In genomic region chr2:31788227-31788626, GRCm38 (mm10) we compare ENCODE assay signal across 22 mouse cellular contexts. TPM values are rescaled to one million over a fixed set of nuclear protein-coding genes. Genes with fewer than 3 reads are reported as not detected.
DNase-seq lines count a peak whose midpoint lies in the region; ATAC-seq and TF ChIP-seq lines count a peak whose summit lies in the region.
"Had no signal": no experiment of that assay in that cellular context is flagged by ENCODE, and none has a peak within 500 bp of the region (broad histone marks: within the 10 kb centered on the region; RNA-seq: fewer than 3 reads in every experiment).

No protein-coding gene starts in this region.

- no peak for TF ChIP-seq POLR2A in cerebellum, adult 2 months (IDR thresholded peaks at IDR 0.05; ENCODE audit: borderline replicate concordance, insufficient read depth, low read length)

- H3K4me1 ChIP-seq in cerebellum, adult 2 months (ENCODE audit: control insufficient read depth, insufficient read depth, low read length): peaks cover 7% of the 10 kb centered on the region
- H3K4me1 ChIP-seq in hindbrain, embryonic 14.5 days (replicated peaks; ENCODE audit: control insufficient read depth, insufficient read depth, low read length): no peaks in the 10 kb centered on the region
- no peaks in the 10 kb centered on the region for H3K4me1 ChIP-seq in hindbrain, embryonic 11.5 days (replicated peaks; ENCODE audit: control insufficient read depth, insufficient read depth, low read length)
- H3K4me1 ChIP-seq: forebrain, embryonic 10.5 days; limb, embryonic 13.5 days; megakaryocyte, embryonic 14.5 days had no signal

- H3K27ac ChIP-seq in cerebellum, adult 2 months (ENCODE audit: insufficient read depth, low read length): no peak overlapping the region
- no peak overlapping the region for H3K27ac ChIP-seq in hindbrain, embryonic 14.5 days
- H3K27ac ChIP-seq in hindbrain, embryonic 11.5 days (ENCODE audit: low read depth, low read length): no peak overlapping the region
- H3K27ac ChIP-seq: forebrain, embryonic 10.5 days; limb, embryonic 13.5 days; neural tube, embryonic 15.5 days had no signal

- H3K9ac ChIP-seq in hindbrain, embryonic 14.5 days: no peak overlapping the region
- H3K9ac ChIP-seq in hindbrain, embryonic 11.5 days (ENCODE audit: low read depth, low read length): no peak overlapping the region
- H3K9ac ChIP-seq: limb, embryonic 13.5 days; neural tube, embryonic 15.5 days had no signal

- H3K4me3 ChIP-seq in cerebellum, adult 2 months (replicated peaks; ENCODE audit: insufficient read depth, low read depth, low read length): no peak overlapping the region
- H3K4me3 ChIP-seq in hindbrain, embryonic 14.5 days (replicated peaks; ENCODE audit: low read length): no peak overlapping the region
- H3K4me3 ChIP-seq in hindbrain, embryonic 11.5 days (ENCODE audit: low read depth, low read length): no peak overlapping the region
- H3K4me3 ChIP-seq: forebrain, embryonic 10.5 days; limb, embryonic 13.5 days; megakaryocyte, embryonic 14.5 days; neural tube, embryonic 15.5 days had no signal

- H3K9me3 ChIP-seq in hindbrain, embryonic 14.5 days (ENCODE audit: control insufficient read depth, low read length): no peaks in the 10 kb centered on the region
- no peaks in the 10 kb centered on the region for H3K9me3 ChIP-seq in hindbrain, embryonic 11.5 days (ENCODE audit: control insufficient read depth, low read length)
- H3K9me3 ChIP-seq: forebrain, embryonic 10.5 days; limb, embryonic 13.5 days; megakaryocyte, embryonic 14.5 days; neural tube, embryonic 15.5 days had no signal

- WGBS in cerebellum, adult 2 months: 78% methylated on average over 3 of the region's 3 CpGs
- WGBS in hindbrain, embryonic 14.5 days: 72% methylated on average over 3 of the region's 3 CpGs
- 88% methylated on average over 3 of the region's 3 CpGs for WGBS in hindbrain, embryonic 11.5 days

- DNase-seq in cerebellum, postnatal 14 days: peak; percentile 43 to 44
- DNase-seq in cerebellum, adult 2 months: no peak
- peak; percentile 66 for DNase-seq in hindbrain, embryonic 14.5 days (ENCODE audit: low spot score)
- no peak for DNase-seq in hindbrain, embryonic 11.5 days (ENCODE audit: low spot score)
- peak; percentile 6 for DNase-seq in lung, postnatal 10 days
- no peak for DNase-seq in lung, postnatal 36 days
- DNase-seq in splenic B cell, adult 2 months (ENCODE audit: low read depth, low spot score): peak; percentile 23
- no peak for DNase-seq in adrenal gland, postnatal 36 days
- DNase-seq: adrenal gland, adult 2 months; B cell, adult 2 months; cerebellum, adult 8-10 months; heart, adult 18-20 months; heart, postnatal 10 days; right cerebral cortex, adult 18-20 months had no signal

- H3K36me3 ChIP-seq in hindbrain, embryonic 14.5 days (replicated peaks; ENCODE audit: control insufficient read depth, insufficient read depth): peaks cover 69% of the 10 kb centered on the region
- peaks cover 12% of the 10 kb centered on the region; the same call in 1 of the 2 replicates for H3K36me3 ChIP-seq in hindbrain, embryonic 11.5 days (ENCODE audit: control insufficient read depth, insufficient read depth, low read length)
- H3K36me3 ChIP-seq in splenic B cell, adult 2 months (ENCODE audit: control insufficient read depth, insufficient read depth, low read length, poor library complexity, severe bottlenecking): peaks cover 6% of the 10 kb centered on the region

- H3K27me3 ChIP-seq in cerebellum, adult 2 months (ENCODE audit: control insufficient read depth, insufficient read depth, low read length): no peaks in the 10 kb centered on the region
- H3K27me3 ChIP-seq in hindbrain, embryonic 14.5 days (ENCODE audit: control insufficient read depth, insufficient read depth, low read length): no peaks in the 10 kb centered on the region
- H3K27me3 ChIP-seq in hindbrain, embryonic 11.5 days (ENCODE audit: control insufficient read depth, insufficient read depth, low read length): no peaks in the 10 kb centered on the region
- H3K27me3 ChIP-seq in splenic B cell, adult 2 months (ENCODE audit: control insufficient read depth, insufficient read depth, low read length, poor library complexity, severe bottlenecking): no peaks in the 10 kb centered on the region
- H3K27me3 ChIP-seq: limb, embryonic 13.5 days; megakaryocyte, embryonic 14.5 days; neural tube, embryonic 15.5 days had no signal

- H3K4me2 ChIP-seq in hindbrain, embryonic 14.5 days (replicated peaks): no peak overlapping the region
- no peak overlapping the region for H3K4me2 ChIP-seq in hindbrain, embryonic 11.5 days (replicated peaks; ENCODE audit: low read depth, low read length)
- H3K4me2 ChIP-seq: limb, embryonic 13.5 days; neural tube, embryonic 15.5 days had no signal

- ATAC-seq in hindbrain, embryonic 14.5 days (ENCODE audit: low FRiP score): no peak
- no peak for ATAC-seq in hindbrain, embryonic 11.5 days (ENCODE audit: low FRiP score)

- TF ChIP-seq CTCF in cerebellum, adult 2 months (IDR thresholded peaks at IDR 0.05; ENCODE audit: borderline replicate concordance, insufficient read depth, low read depth, low read length): no peak

RNA-seq across cellular contexts. Expression of gene Qrfp, which starts 22.2 kb away (rescaled TPM):
- polyA plus RNA-seq in cerebellum, adult 2 months (2012; rRNA removed): not detected in 2 replicates
- polyA plus RNA-seq in hindbrain, embryonic 14.5 days (2014; fragmentation: Nextera tagmentation; extraction: Ambion mirVana): not detected in 2 replicates
- polyA plus RNA-seq in hindbrain, embryonic 11.5 days (2014; fragmentation: Nextera tagmentation; extraction: Ambion mirVana): 0.08 and 0.28 TPM in 2 replicates
- not detected for total RNA-seq in adrenal gland, postnatal 36 days (2021)
- total RNA-seq: adrenal gland, adult 2 months; ES-E14; heart, postnatal 10 days; layer of hippocampus, adult 18-20 months; left cerebral cortex, adult 8-10 months had no signal
- polyA plus RNA-seq: adrenal gland, adult 2 months; kidney, embryonic 14.5 days; neural tube, embryonic 15.5 days had no signal

RNA-seq across cellular contexts. Expression of gene Fibcd1, which starts 57.6 kb away (rescaled TPM):
- polyA plus RNA-seq in cerebellum, adult 2 months (2012; rRNA removed): 1.3 and 1.5 TPM in 2 replicates
- polyA plus RNA-seq in hindbrain, embryonic 14.5 days (2014; fragmentation: Nextera tagmentation; extraction: Ambion mirVana): 5.0 and 5.6 TPM in 2 replicates
- polyA plus RNA-seq in hindbrain, embryonic 11.5 days (2014; fragmentation: Nextera tagmentation; extraction: Ambion mirVana): 0.74 and 0.91 TPM in 2 replicates
- under 1 TPM in 1 of 2 experiments, not detected in 1; 0.07 TPM for total RNA-seq in adrenal gland, postnatal 36 days (2021)
- total RNA-seq: adrenal gland, adult 2 months; heart, adult 18-20 months; heart, postnatal 10 days had no signal

Comparison
In these comparisons a context has a peak if more than half of its experiments do, and no peak if none do; other contexts are left out.
1. DNase-seq: peak in cerebellum, postnatal 14 days (2 of 2), hindbrain, embryonic 14.5 days (single experiment), lung, postnatal 10 days (single experiment) and splenic B cell, adult 2 months (single experiment); none in cerebellum, adult 2 months (0 of 2), hindbrain, embryonic 11.5 days (single experiment), lung, postnatal 36 days (single experiment) and adrenal gland, postnatal 36 days (0 of 2).